Mouse (Mus musculus): ENCODE results near the gene Bsdc1. TPM values are rescaled to one million over a fixed set of nuclear protein-coding genes. Genes with fewer than 3 reads are reported as not detected.

The Bsdc1 gene
- polyA plus RNA-seq, 1 experiment: 28.4 TPM

- no peak for DNase-seq
- Histone ChIP-seq H3K4me1 (ENCODE audit: control insufficient read depth, insufficient read depth, low read length) (peaks cover 3% of the 10 kb centered on the region; the same call in 1 of the 2 replicates), H3K4me3 (replicated peaks; ENCODE audit: extremely low read depth, low read depth, low read length) (peak overlapping the region; percentile 79)
- 66% methylated on average over 8 of the region's 8 CpGs for WGBS
- TF ChIP-seq CTCF (IDR thresholded peaks at IDR 0.05; ENCODE audit: insufficient read depth, low read length): no peak
- no peak for TF ChIP-seq POLR2A (IDR thresholded peaks at IDR 0.05; ENCODE audit: borderline replicate concordance, extremely low read depth, low read depth, low read length)
Measured at GRCm38 (mm10) chr4:129500017-129500416, 38.6 kb downstream of the Bsdc1 start.

- DNase-seq: peak; percentile 92
- Histone ChIP-seq H3K4me1 (ENCODE audit: control insufficient read depth, insufficient read depth, low read length) (peaks cover 3% of the 10 kb centered on the region; the same call in 1 of the 2 replicates), H3K4me3 (replicated peaks; ENCODE audit: extremely low read depth, low read depth, low read length) (peak overlapping the region; percentile 91)
- WGBS: 1% methylated on average over 42 of the region's 49 CpGs
- TF ChIP-seq CTCF (IDR thresholded peaks at IDR 0.05; ENCODE audit: insufficient read depth, low read length) (no peak), POLR2A (IDR thresholded peaks at IDR 0.05; ENCODE audit: borderline replicate concordance, extremely low read depth, low read depth, low read length) (peak; percentile 87; the same call in 1 of the 2 replicates)
Measured at GRCm38 (mm10) chr4:129500607-129501566, 39.5 kb downstream of the Bsdc1 start.

- no peak for DNase-seq
- H3K4me3 ChIP-seq (replicated peaks; ENCODE audit: extremely low read depth, low read depth, low read length): no peak overlapping the region
- TF ChIP-seq POLR2A (IDR thresholded peaks at IDR 0.05; ENCODE audit: borderline replicate concordance, extremely low read depth, low read depth, low read length) (no peak), CTCF (IDR thresholded peaks at IDR 0.05; ENCODE audit: insufficient read depth, low read length) (no peak)
- no peaks in the 10 kb centered on the region for H3K4me1 ChIP-seq (ENCODE audit: control insufficient read depth, insufficient read depth, low read length)
- WGBS: 40% methylated on average over 9 of the region's 9 CpGs
Measured at GRCm38 (mm10) chr4:129502327-129502888, 41.0 kb downstream of the Bsdc1 start.

- no peak overlapping the region for H3K4me3 ChIP-seq (replicated peaks; ENCODE audit: extremely low read depth, low read depth, low read length)
- H3K4me1 ChIP-seq (ENCODE audit: control insufficient read depth, insufficient read depth, low read length): peaks cover 2% of the 10 kb centered on the region; the same call in 1 of the 2 replicates
- TF ChIP-seq POLR2A (IDR thresholded peaks at IDR 0.05; ENCODE audit: borderline replicate concordance, extremely low read depth, low read depth, low read length): no peak
- TF ChIP-seq CTCF (IDR thresholded peaks at IDR 0.05; ENCODE audit: insufficient read depth, low read length): no peak
- 44% methylated on average over 11 of the region's 11 CpGs for WGBS
- no peak for DNase-seq
Measured at GRCm38 (mm10) chr4:129502901-129503444, 41.6 kb downstream of the Bsdc1 start.

GRCm38 (mm10) chr4:129505511-129505910 lies 44.1 kb downstream of the Bsdc1 start:
- whole genome bisulfite sequencing: 95% methylated on average over 3 of the region's 3 CpGs
- DNase-seq: no peak

GRCm38 (mm10) chr4:129507434-129508236 lies 46.3 kb downstream of the Bsdc1 start:
- DNase-seq: no peak
- peaks cover 5% of the 10 kb centered on the region for H3K4me1 ChIP-seq (ENCODE audit: control insufficient read depth, insufficient read depth, low read length)
- 56% methylated on average over 9 of the region's 10 CpGs for WGBS
- H3K4me3 ChIP-seq (replicated peaks; ENCODE audit: extremely low read depth, low read depth, low read length): no peak overlapping the region
- TF ChIP-seq CTCF (IDR thresholded peaks at IDR 0.05; ENCODE audit: insufficient read depth, low read length) (no peak), POLR2A (IDR thresholded peaks at IDR 0.05; ENCODE audit: borderline replicate concordance, extremely low read depth, low read depth, low read length) (no peak)

More at GRCm38 (mm10) chr4:129505511-129505910, 44.1 kb downstream of the Bsdc1 start:
- peaks cover 5% of the 10 kb centered on the region for H3K4me1 ChIP-seq (ENCODE audit: control insufficient read depth, insufficient read depth, low read length)
- no peak for TF ChIP-seq POLR2A (IDR thresholded peaks at IDR 0.05; ENCODE audit: borderline replicate concordance, extremely low read depth, low read depth, low read length)
- no peak for TF ChIP-seq CTCF (IDR thresholded peaks at IDR 0.05; ENCODE audit: insufficient read depth, low read length)
- H3K4me3 ChIP-seq (replicated peaks; ENCODE audit: extremely low read depth, low read depth, low read length): no peak overlapping the region

GRCm38 (mm10) chr4:129508237-129508515 lies 46.8 kb downstream of the Bsdc1 start:
- Histone ChIP-seq H3K4me1 (ENCODE audit: control insufficient read depth, insufficient read depth, low read length) (peaks cover 5% of the 10 kb centered on the region), H3K4me3 (replicated peaks; ENCODE audit: extremely low read depth, low read depth, low read length) (no peak overlapping the region)
- TF ChIP-seq CTCF (IDR thresholded peaks at IDR 0.05; ENCODE audit: insufficient read depth, low read length) (no peak), POLR2A (IDR thresholded peaks at IDR 0.05; ENCODE audit: borderline replicate concordance, extremely low read depth, low read depth, low read length) (no peak)
- DNase-seq: no peak
- 46% methylated on average over 3 of the region's 3 CpGs for WGBS

GRCm38 (mm10) chr4:129508834-129509600 lies 47.6 kb downstream of the Bsdc1 start:
- TF ChIP-seq POLR2A (IDR thresholded peaks at IDR 0.05; ENCODE audit: borderline replicate concordance, extremely low read depth, low read depth, low read length): no peak
- no peak for TF ChIP-seq CTCF (IDR thresholded peaks at IDR 0.05; ENCODE audit: insufficient read depth, low read length)
- WGBS: 46% methylated on average over 15 of the region's 15 CpGs

More at GRCm38 (mm10) chr4:129508834-129509600, 47.6 kb downstream of the Bsdc1 start:
- Histone ChIP-seq H3K4me3 (replicated peaks; ENCODE audit: extremely low read depth, low read depth, low read length) (peak overlapping the region; percentile 20), H3K4me1 (ENCODE audit: control insufficient read depth, insufficient read depth, low read length) (peaks cover 5% of the 10 kb centered on the region)
- DNase-seq: no peak

Data from lung, adult 2 months (tissue).